Mouse (Mus musculus) limb, embryonic 10.5 days (tissue): ENCODE data around the gene Adgrb3. TPM values are rescaled to one million over a fixed set of nuclear protein-coding genes. Genes with fewer than 3 reads are reported as not detected.

Source experiments
- DNase-seq: peaks from one replicate; pipeline ENCODE4 v3.0.0-alpha.2; 2017; ENCODE audit warnings: low spot score
- H3K27ac ChIP-seq: fragments of 300-500 bp; sonication (generic); 2 replicates; pipeline ENCODE4 v1.5.1; 2016; ENCODE audit warnings: mild to moderate bottlenecking
- H3K27me3 ChIP-seq: fragments of 300-500 bp; sonication (generic); 2 replicates; pipeline ENCODE4 v1.6.1; 2016; ENCODE audit warnings: low read depth, mild to moderate bottlenecking; ENCODE audit not compliant: poor library complexity, severe bottlenecking
- H3K36me3 ChIP-seq: fragments of 300-500 bp; sonication (generic); 2 replicates; pipeline ENCODE4 v1.6.1; 2016; ENCODE audit warnings: mild to moderate bottlenecking, moderate library complexity
- H3K4me1 ChIP-seq: fragments of 300-500 bp; sonication (generic); 2 replicates; pipeline ENCODE4 v1.6.1; 2016
- H3K4me3 ChIP-seq: fragments of 300-500 bp; sonication (generic); 2 replicates; pipeline ENCODE4 v1.5.1; 2016; ENCODE audit warnings: mild to moderate bottlenecking, moderate library complexity
- H3K9me3 ChIP-seq: fragments of 300-500 bp; sonication (generic); replicated peaks from 2 replicates; pipeline ENCODE4 v1.6.1; 2016; ENCODE audit warnings: mild to moderate bottlenecking
- WGBS: fragments of 180-500 bp; shearing (Covaris S2); methylation state at CpG from one replicate; pipeline ENCODE4 v1.1.7; 2016; 5-methylcytosine and 5-hydroxymethylcytosine counted together
- polyA plus RNA-seq: library from polyadenylated mRNA; unstranded; fragments of >200 nt; fragmentation: Nextera tagmentation; extraction: Ambion mirVana; gene quantifications from 2 replicates; pipeline ENCODE4 v1.2.1, GENCODE M21; 2016

The Adgrb3 gene
- polyA plus RNA-seq, 1 experiment from 2014 or later, result 0.33 TPM

- H3K27me3 ChIP-seq, result no peaks in the 10 kb centered on the region
- 75% methylated on average over 6 of the region's 6 CpGs for WGBS
- H3K4me1 ChIP-seq, result peaks cover 4% of the 10 kb centered on the region
- DNase-seq, result no peak
- no peaks in the 10 kb centered on the region for H3K36me3 ChIP-seq
- no peaks in the 10 kb centered on the region for H3K9me3 ChIP-seq
- no peak overlapping the region for H3K4me3 ChIP-seq
- no peak overlapping the region for H3K27ac ChIP-seq
Observed at GRCm38 (mm10) chr1:25180615-25181014, 648.9 kb downstream of the Adgrb3 start.

GRCm38 (mm10) chr1:25179860-25180582 lies 649.5 kb downstream of the Adgrb3 start:
- Histone ChIP-seq H3K27me3 (no peaks in the 10 kb centered on the region), H3K36me3 (no peaks in the 10 kb centered on the region), H3K9me3 (no peaks in the 10 kb centered on the region), H3K4me3 (no peak overlapping the region), H3K27ac (no peak overlapping the region), H3K4me1 (peaks cover 4% of the 10 kb centered on the region)
- no peak for DNase-seq
- 59% methylated on average over 9 of the region's 9 CpGs for WGBS

DNA sequence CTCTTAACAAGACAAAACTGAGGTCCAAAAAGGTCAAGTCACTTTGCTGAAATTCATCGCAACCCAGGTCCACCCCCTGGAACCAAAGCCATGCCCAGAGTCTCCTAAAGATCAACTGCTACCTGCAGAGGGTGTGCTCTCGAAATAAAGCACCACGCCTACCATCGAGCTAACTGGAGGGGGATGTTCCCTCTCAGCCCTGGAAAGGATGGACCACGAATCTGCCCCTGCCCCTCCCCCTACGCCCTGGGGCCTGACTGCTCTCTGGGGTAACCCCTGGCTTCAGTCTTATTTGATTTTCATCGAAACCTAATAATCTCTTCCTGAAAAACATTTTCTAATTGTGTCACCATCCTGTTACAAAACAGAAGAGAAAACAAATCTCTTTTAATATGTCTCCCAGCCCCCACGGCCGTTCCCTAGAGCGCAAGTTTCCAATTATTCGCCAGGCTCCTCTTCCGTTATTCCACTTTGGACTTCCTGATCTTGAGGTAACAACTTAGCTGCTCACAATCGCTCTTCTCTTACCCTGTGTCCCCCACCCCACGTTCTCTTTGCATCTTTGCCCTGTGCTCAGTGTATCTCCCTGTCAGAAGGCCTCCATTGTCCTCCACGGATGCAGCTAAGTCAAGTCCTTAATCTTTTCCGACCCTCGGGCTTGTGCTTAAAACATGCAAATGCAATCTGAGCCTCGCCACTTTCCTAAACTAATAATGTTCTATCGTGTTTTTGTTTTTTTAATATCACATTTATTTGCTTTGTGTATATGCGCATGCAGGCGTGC lies 651.0 kb downstream of the Adgrb3 start:
- H3K36me3 ChIP-seq, result no peaks in the 10 kb centered on the region
- H3K4me3 ChIP-seq, result no peak overlapping the region
- WGBS, result 47% methylated on average over 21 of the region's 21 CpGs
- H3K27me3 ChIP-seq, result no peaks in the 10 kb centered on the region
- no peak overlapping the region for H3K27ac ChIP-seq
- H3K9me3 ChIP-seq, result no peaks in the 10 kb centered on the region
- peaks cover 4% of the 10 kb centered on the region for H3K4me1 ChIP-seq
- DNase-seq, result no peak

DNA sequence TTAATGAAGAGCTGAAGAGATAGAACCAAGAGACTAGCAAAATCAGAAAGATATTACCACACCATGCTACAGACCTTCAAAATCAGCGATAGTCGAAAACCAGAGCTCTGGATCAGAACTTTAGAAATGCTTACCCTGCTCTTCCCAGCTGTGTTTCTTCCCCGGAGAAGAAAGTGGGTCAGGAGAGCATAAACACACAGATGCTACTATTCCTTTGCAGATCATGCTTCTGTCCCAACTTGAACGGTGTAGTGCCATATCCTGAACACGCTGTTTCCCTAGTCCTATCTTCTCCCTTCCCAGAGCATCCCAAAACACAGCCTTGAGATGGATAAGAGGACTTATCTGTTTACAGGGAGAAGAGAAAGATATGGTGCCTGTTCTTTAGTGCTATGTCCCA lies 662.4 kb downstream of the Adgrb3 start:
- WGBS, result 94% methylated on average over 5 of the region's 5 CpGs
- H3K9me3 ChIP-seq, result no peaks in the 10 kb centered on the region
- DNase-seq, result no peak
- H3K27ac ChIP-seq, result no peak overlapping the region
- H3K27me3 ChIP-seq, result no peaks in the 10 kb centered on the region
- H3K4me3 ChIP-seq, result no peak overlapping the region
- H3K4me1 ChIP-seq, result no peaks in the 10 kb centered on the region
- H3K36me3 ChIP-seq, result no peaks in the 10 kb centered on the region

DNA sequence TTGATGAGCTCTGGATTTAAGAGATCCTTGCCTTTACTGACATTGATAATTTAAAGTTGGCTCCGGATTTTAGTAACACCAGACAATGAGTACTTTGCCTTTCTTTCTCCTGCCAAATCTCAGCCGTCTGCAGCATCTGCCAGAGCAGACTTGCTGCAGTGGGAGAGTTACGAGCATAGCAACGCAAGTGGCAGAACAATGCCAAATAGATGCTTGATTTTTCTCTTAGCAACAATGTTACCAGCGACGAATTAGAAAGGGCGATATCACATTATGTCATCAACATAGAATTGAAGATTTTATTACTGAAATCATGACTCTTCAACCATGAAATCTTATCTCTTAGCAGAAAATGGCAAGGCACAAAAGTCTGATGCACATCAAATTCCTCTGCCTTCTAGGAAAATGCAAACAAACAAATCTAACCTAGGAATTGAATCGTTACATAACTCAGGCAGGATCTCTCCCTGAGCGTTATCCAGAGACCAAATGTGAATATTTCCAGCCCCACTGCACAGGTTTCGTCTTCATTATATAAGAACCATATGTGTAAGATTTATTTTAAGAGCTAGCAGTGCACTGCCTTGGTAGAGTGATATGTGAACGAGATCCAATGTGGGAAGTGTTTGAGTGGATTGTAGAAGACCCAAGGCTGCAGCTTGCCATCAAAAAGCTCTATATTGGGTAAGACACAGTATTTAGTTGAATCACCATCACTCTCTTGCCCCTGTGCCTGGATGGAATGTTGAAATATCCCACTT lies 663.3 kb downstream of the Adgrb3 start:
- no peaks in the 10 kb centered on the region for H3K27me3 ChIP-seq
- H3K4me3 ChIP-seq, result no peak overlapping the region
- no peak for DNase-seq
- H3K4me1 ChIP-seq, result no peaks in the 10 kb centered on the region
- H3K9me3 ChIP-seq, result no peaks in the 10 kb centered on the region
- H3K36me3 ChIP-seq, result no peaks in the 10 kb centered on the region
- 80% methylated on average over 11 of the region's 11 CpGs for WGBS
- no peak overlapping the region for H3K27ac ChIP-seq

DNA sequence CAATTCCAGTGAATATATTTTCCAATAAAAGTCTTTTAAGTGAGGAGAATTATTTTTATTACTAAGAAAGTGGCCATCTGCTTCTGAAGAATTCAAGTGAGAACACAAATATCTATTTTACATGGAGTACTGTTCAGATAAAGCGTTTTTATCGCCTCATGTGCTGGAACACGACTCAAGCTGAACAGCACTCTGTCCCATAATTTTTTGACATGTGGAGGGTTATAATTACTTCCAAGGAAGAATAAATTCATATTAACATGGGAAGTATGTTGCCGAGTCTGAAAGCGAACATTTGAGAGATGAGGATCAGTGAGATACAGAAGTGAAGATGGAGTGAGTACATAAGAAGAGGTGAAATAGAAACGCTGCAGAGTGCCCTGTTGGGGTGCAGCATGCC lies 665.9 kb downstream of the Adgrb3 start:
- Histone ChIP-seq H3K27me3 (no peaks in the 10 kb centered on the region), H3K27ac (no peak overlapping the region), H3K4me1 (no peaks in the 10 kb centered on the region), H3K4me3 (no peak overlapping the region), H3K36me3 (no peaks in the 10 kb centered on the region), H3K9me3 (no peaks in the 10 kb centered on the region)
- DNase-seq, result no peak
- WGBS, result 86% methylated on average over 6 of the region's 6 CpGs

- H3K4me3 ChIP-seq, result no peak overlapping the region
- H3K36me3 ChIP-seq, result no peaks in the 10 kb centered on the region
- H3K27me3 ChIP-seq, result no peaks in the 10 kb centered on the region
- 90% methylated on average over 3 of the region's 3 CpGs for WGBS
- no peaks in the 10 kb centered on the region for H3K9me3 ChIP-seq
- H3K4me1 ChIP-seq, result no peaks in the 10 kb centered on the region
- H3K27ac ChIP-seq, result no peak overlapping the region
- no peak for DNase-seq
Observed at GRCm38 (mm10) chr1:25146206-25146605, 683.3 kb downstream of the Adgrb3 start.

- Histone ChIP-seq H3K36me3 (no peaks in the 10 kb centered on the region), H3K27ac (no peak overlapping the region), H3K4me1 (no peaks in the 10 kb centered on the region), H3K9me3 (no peaks in the 10 kb centered on the region), H3K4me3 (no peak overlapping the region), H3K27me3 (no peaks in the 10 kb centered on the region)
- no peak for DNase-seq
- 78% methylated on average over 4 of the region's 4 CpGs for WGBS
Observed at GRCm38 (mm10) chr1:25132150-25132824, 697.2 kb downstream of the Adgrb3 start.

DNA sequence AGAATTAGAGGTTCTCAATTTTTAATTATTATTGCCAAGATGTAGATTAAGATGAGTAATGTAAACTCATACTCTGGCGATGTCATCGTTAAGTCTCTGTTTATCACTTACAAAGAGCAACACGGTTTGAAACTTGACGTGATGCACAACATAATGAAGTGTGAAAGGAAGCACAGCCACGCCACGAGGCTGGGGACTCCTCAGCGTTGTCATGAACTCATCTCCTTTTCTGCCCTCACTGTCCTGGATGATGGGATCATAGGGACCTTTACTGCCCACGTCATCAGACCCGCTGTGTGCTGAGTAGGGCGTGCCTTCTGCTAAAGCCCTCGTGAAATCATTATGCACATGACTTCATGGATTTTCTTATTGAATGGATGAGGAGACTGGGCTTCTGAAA lies 714.0 kb downstream of the Adgrb3 start:
- Histone ChIP-seq H3K36me3 (no peaks in the 10 kb centered on the region), H3K4me3 (no peak overlapping the region), H3K27me3 (no peaks in the 10 kb centered on the region), H3K4me1 (no peaks in the 10 kb centered on the region), H3K27ac (no peak overlapping the region), H3K9me3 (no peaks in the 10 kb centered on the region)
- WGBS, result 84% methylated on average over 11 of the region's 11 CpGs
- no peak for DNase-seq

DNA sequence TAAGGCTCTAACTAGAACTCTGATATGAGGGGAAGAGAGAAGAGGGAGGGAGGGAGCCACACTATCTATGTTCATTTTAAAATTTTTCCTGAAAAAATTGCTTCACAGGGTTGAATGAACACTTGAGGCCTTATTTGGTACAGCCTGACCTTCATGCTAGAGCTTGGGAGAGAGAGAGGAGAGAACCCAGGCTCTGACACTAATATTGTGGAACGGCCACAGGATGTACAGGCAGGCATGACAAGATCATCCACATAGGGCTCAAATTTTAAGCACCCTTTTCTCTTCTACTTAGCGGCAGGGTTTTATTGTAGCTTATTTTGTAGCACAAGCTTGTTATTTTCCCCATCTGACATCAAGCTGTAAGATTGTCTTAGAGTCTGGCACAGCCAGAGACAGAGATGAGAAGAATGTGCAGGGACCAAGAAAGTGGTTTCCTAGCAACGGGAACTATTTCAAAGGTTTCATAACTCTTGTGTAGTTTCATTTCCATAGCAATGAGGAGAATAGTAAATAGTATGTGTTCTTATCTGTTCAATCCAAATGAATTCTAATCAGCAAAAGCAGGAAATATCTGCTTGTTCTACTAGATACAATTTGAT lies 721.9 kb downstream of the Adgrb3 start:
- no peak for DNase-seq
- 92% methylated on average over 3 of the region's 3 CpGs for WGBS
- no peaks in the 10 kb centered on the region for H3K9me3 ChIP-seq

DNA sequence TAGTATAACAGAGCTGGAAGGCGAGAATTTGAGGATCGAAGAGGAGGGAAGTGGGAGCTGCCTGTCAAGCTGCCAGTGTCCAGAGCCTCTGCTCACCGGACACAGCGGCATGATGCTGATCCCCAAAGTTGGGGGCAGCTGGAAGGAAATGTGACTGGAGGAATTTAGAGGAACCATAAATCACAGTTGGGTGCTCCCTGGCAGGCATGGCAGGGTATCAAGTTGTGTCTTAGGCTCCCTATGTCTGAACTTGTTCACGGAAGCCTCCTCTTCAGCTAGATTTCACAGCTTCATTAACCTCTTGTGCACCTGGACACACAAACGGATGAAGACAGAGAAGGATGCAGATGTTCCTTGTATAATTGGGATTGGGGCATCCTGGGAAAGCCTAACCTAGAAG lies 722.8 kb downstream of the Adgrb3 start:
- H3K27ac ChIP-seq, result no peak overlapping the region
- no peaks in the 10 kb centered on the region for H3K4me1 ChIP-seq
- WGBS, result 70% methylated on average over 6 of the region's 6 CpGs

More for the DNA sequence above, 721.9 kb downstream of the Adgrb3 start:
- no peaks in the 10 kb centered on the region for H3K27me3 ChIP-seq
- H3K27ac ChIP-seq, result no peak overlapping the region
- no peaks in the 10 kb centered on the region for H3K4me1 ChIP-seq
- H3K36me3 ChIP-seq, result no peaks in the 10 kb centered on the region
- H3K4me3 ChIP-seq, result no peak overlapping the region

GRCm38 (mm10) chr1:25105367-25105766 lies 724.1 kb downstream of the Adgrb3 start:
- no peaks in the 10 kb centered on the region for H3K9me3 ChIP-seq
- no peaks in the 10 kb centered on the region for H3K27me3 ChIP-seq
- H3K4me3 ChIP-seq, result no peak overlapping the region
- WGBS, result 65% methylated on average over 4 of the region's 4 CpGs
- H3K4me1 ChIP-seq, result no peaks in the 10 kb centered on the region
- DNase-seq, result no peak
- H3K27ac ChIP-seq, result no peak overlapping the region
- H3K36me3 ChIP-seq, result no peaks in the 10 kb centered on the region

More for the DNA sequence above, 722.8 kb downstream of the Adgrb3 start:
- no peaks in the 10 kb centered on the region for H3K36me3 ChIP-seq
- H3K27me3 ChIP-seq, result no peaks in the 10 kb centered on the region
- DNase-seq, result no peak
- H3K9me3 ChIP-seq, result no peaks in the 10 kb centered on the region
- no peak overlapping the region for H3K4me3 ChIP-seq
